Mouse (Mus musculus): ENCODE results near the gene Olfr524.

DNA sequence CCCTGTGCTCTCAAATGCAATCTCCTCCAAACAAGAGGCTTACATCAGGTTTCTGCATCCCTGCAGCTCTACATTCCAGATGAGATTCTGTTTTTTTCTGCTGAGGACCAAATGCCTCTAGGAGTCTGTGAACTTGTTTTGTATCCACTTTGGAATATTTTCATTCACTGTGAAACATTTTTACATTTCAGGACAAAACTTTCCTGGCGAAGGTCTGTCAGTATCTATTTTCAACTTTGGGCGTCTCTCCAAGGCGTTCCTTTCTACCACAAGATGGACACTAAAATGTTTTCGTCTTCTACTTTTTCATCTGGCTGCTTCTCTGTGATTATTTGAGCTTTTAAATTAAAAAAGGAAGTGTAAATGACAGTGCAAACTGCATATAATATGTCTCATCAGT lies 11.7 kb downstream of the Olfr524 start:
- TF ChIP-seq POLR2A (IDR thresholded peaks at IDR 0.05; ENCODE audit: insufficient read length, low read depth), result no peak
- no peak for TF ChIP-seq MAX (IDR thresholded peaks at IDR 0.05; ENCODE audit: low read depth)
- no peak for TF ChIP-seq USF1 (IDR thresholded peaks at IDR 0.05; ENCODE audit: low read depth)
- no peak for TF ChIP-seq E2F4 (IDR thresholded peaks at IDR 0.05; ENCODE audit: insufficient read depth)
- TF ChIP-seq MYOD1 (IDR thresholded peaks at IDR 0.05; ENCODE audit: control insufficient read depth in 1 of 3, insufficient read length in 2 of 3, low read depth in 2 of 3), result no peak
- TF ChIP-seq MYOG (IDR thresholded peaks at IDR 0.05; ENCODE audit: control insufficient read depth in 1 of 3, insufficient read depth in 1 of 3, insufficient read length in 2 of 3, low read depth in 2 of 3), result no peak
- no peak for TF ChIP-seq TCF3 (IDR thresholded peaks at IDR 0.05; ENCODE audit: insufficient read length, low read depth)
